Mouse (Mus musculus): ENCODE results near the gene Sh3d21.
"Not testable (repeated sequence)": the region's sequence is repeated elsewhere in the genome, so short reads cannot be mapped to it uniquely, and the experiment has no call there.

Sh3d21 gene

GRCm38 (mm10) chr4:126168851-126169250, 5.6 kb upstream of the Sh3d21 start:
- DNase-seq (ENCODE audit: low spot score in 2 of 2) = no peak

- DNase-seq (ENCODE audit: low spot score in 2 of 2) = no peak
Measured at GRCm38 (mm10) chr4:126166084-126166483, 2.8 kb upstream of the Sh3d21 start.

DNA sequence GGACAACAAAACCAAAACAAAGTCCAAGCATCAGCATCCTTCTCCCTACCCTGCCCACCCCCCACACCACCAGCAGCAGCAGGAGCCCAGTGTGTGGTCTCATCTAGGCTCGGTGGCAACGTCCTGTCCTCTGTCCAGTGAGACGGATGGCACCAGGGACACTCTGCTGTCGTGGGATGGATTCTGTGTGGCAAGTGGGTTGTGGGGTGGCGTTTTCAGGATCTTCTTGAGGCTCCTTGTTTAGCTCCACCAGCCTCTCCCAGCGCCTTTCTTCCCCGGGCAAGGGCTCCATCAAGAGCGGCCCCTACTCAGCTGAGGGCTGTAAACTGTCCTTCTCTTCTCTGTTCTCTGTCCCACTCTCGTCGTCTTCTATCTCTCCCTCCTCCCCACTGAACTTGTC, 1.8 kb upstream of the Sh3d21 start:
- not testable (repeated sequence) for DNase-seq (ENCODE audit: low spot score in 2 of 2)

GRCm38 (mm10) chr4:126163685-126164084, 394 bp upstream of the Sh3d21 start:
- DNase-seq (ENCODE audit: low spot score in 2 of 2) = no peak

DNA sequence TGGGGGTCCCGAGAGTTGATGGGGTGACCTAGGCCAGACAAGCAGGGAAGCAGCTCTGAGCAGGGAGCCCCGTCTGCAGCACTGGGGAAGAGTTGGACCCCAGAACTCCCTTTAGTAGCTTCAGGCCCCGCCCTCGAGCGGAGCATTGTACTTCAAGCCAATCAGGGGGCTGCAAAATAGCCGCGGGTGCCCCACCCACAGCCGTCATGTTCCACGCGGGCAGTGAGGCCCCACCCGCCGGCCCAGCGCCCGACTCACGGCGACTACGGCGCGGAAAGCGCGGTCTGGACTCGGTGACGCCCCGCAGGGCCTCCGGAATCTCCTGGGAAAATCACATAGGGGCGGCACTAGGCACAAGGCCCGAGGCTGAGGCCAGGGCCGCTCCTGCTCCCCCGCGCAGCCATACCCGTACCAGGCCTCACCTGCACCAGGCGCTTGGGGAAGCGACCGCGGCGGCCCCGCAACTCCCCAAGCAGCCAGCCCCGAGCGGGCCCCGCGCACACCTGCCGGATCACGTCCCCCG, 686 bp downstream of the Sh3d21 start:
- DNase-seq (ENCODE audit: low spot score in 2 of 2) = peak; percentile 80 to 82

DNA sequence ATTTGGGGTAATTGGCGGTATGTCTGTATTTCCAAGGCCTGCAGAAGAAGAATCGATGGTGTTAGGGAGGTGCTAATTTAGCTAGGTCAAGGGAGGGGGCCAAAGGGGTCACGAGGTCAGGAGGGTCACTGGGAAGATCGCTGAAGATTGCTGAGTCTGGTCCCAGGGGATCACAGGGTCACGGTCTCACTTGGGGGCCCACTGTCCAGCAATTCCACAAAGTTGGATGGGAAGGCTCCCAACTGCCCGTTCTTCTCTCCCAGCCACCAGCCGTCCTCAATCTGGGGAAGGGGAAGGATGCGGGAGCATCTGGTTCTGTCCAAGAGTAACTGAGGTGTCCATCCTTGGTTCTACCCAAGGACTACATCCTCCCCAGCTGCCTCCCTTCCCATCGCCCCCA, 1.3 kb downstream of the Sh3d21 start:
- DNase-seq (ENCODE audit: low spot score in 2 of 2) = no peak

DNA sequence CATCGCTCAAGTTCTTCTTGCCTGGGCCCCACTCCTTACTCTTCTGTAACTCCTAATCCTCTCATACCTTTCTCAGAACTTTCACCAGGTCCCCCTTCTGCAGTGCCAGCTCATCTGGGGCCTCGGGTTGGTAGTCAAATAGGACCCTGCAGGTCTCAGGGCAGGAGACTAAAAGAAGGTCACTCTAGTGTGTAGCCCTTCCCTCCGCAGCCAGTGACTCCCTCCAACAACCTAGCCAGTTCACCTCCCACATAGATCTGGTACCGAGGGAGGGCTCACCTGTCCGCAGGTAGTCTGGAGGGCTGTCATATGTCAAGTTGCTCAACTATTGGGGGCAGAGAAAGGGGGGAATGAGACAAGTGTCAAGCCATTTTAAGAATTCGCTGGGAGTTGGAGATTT, 1.8 kb downstream of the Sh3d21 start:
- no peak for DNase-seq (ENCODE audit: low spot score in 2 of 2)

GRCm38 (mm10) chr4:126160981-126161380, 2.3 kb downstream of the Sh3d21 start:
- DNase-seq (ENCODE audit: low spot score in 2 of 2) = no peak

DNA sequence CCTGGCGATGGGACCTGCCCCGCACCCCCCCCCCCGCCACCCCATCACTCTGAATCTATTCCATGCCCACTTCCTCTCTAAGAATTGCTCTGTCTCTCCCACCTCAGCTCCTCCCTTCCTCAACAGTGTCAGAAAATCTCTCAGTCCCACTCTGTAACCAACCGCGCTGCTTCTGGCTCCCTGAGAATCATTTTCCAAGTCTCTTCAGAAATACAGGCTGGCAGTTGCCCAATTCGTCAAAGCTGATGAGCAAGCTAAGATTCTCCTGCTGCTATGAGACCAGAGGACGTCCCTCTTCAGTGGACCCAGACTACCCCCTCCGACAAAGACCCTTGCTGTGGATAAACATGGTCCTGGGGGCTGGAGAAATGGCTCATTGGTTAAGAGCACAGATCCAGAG, 3.8 kb downstream of the Sh3d21 start:
- no peak for DNase-seq (ENCODE audit: low spot score in 2 of 2)

GRCm38 (mm10) chr4:126157562-126157961, 5.7 kb downstream of the Sh3d21 start:
- no peak for DNase-seq (ENCODE audit: low spot score in 2 of 2)

GRCm38 (mm10) chr4:126156617-126157016, 6.7 kb downstream of the Sh3d21 start:
- peak in 1 of 2 experiments; percentile 27 for DNase-seq (ENCODE audit: low spot score in 2 of 2)

DNA sequence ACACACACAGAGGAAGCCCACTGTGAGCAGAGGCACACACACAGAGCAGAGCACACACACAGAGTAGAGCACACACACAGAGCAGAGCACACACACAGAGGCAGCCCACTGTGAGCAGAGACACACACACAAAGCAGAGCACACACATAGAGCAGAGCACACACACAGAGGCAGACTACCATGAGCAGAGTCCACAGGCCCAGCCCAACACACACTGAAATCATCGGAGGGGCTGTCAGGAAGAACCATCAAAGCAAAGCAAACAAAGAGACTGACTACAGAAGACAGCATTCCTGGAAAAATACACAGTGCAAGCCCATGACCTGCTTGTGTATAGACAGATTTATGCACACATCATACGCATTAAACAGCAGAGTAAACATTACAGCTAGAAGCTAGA, 7.4 kb downstream of the Sh3d21 start:
- no peak for DNase-seq (ENCODE audit: low spot score in 2 of 2)

GRCm38 (mm10) chr4:126155183-126155582, 8.1 kb downstream of the Sh3d21 start:
- DNase-seq (ENCODE audit: low spot score in 2 of 2) = no peak

- DNase-seq (ENCODE audit: low spot score in 2 of 2) = no peak
Measured at GRCm38 (mm10) chr4:126152864-126153263, 10.4 kb downstream of the Sh3d21 start.

- no peak for DNase-seq (ENCODE audit: low spot score in 2 of 2)
Measured at GRCm38 (mm10) chr4:126151701-126152440, 11.4 kb downstream of the Sh3d21 start.

DNA sequence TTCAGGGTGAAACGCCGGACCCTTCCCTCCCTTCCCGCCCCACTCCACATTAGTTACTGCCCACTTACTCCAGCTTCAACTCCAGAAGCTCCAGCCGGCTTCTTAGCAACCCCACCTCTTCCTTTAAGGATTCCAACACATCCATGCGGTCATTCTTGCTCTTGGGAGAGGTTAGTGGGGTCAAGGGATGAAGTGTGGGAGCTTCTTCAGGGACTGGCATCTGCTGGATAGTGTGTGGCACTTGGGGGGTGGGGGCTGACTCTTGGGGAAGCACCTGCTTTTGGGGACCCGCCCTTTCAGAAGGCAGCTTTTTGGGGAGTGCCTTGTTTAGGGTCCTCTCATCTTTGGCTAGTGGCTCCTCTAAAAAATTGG, 12.4 kb downstream of the Sh3d21 start:
- DNase-seq (ENCODE audit: low spot score in 2 of 2) = no peak

GRCm38 (mm10) chr4:126150297-126150948, 12.9 kb downstream of the Sh3d21 start:
- DNase-seq (ENCODE audit: low spot score in 2 of 2) = no peak

DNA sequence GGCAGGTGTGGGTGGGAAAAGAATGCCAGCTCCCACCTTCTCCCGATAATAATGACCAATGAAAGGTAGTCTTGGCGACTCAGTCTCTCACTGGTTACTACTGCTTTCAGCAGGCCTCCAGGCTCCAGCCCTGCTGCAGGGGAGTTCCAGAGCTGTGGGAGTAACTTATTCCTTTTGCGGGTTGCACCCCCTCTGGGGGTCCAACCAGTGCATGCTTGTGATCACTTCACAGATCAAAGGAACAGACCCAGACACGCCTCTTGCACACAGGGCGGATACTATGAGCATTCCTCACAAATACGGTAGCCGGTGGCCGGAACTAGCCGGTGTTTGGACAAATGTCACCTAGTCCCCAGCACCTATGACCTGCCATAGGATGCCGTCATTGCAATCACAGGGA, 13.5 kb downstream of the Sh3d21 start:
- no peak for DNase-seq (ENCODE audit: low spot score in 2 of 2)

DNA sequence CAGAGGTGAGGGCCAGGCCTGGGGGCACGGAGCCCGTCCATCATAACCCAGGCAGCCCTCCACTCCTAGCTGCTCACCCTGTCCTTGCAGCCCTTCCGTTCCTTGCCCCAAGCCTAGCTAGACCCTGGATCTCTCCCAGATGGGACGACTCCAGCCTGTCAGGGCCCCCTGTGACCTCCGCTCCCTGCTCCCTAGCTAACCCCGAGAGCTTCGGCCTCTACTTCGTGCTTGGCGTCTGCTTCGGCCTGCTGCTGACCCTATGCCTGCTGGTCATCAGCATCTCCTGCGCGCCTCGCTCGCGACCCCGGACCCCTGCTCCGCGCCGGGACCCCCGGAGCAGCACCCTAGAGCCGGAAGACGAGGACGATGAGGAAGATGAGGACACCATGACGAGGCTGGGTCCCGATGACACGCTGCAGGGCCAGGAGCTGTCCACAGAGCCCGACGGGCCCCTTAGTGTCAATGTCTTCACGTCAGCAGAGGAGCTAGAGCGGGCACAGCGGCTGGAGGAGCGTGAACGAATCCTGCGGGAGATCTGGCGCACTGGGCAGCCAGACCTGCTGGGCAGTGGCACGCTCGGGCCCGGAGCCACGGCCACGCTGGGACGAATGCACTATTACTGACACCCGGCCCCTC, 14.1 kb downstream of the Sh3d21 start:
- no peak for DNase-seq (ENCODE audit: low spot score in 2 of 2)

GRCm38 (mm10) chr4:126148161-126148961, 14.9 kb downstream of the Sh3d21 start:
- peak; percentile 62 to 69 for DNase-seq (ENCODE audit: low spot score in 2 of 2)

- peak in 1 of 2 experiments; percentile 23 for DNase-seq (ENCODE audit: low spot score in 2 of 2)
Measured at GRCm38 (mm10) chr4:126147533-126148160, 15.6 kb downstream of the Sh3d21 start, which contains the start of gene Eva1b. Gene Eva1b, plus strand, starts transcription at chr4:126147744.

Measured in thymus, postnatal 10 days (tissue).